Mouse (Mus musculus) MEL (cell line): Measurements from ENCODE around the gene Cfd. TPM values are rescaled to one million over a fixed set of nuclear protein-coding genes. Genes with fewer than 3 reads are reported as not detected.

Source experiments
- DNase-seq: peaks from one replicate; pipeline ENCODE4 v3.0.0; 2011; ENCODE audit warnings: low read depth, low spot score
- H3K27ac ChIP-seq: 2 replicates; pipeline ENCODE4 v1.5.1; 2012; ENCODE audit warnings: low read depth, mild to moderate bottlenecking, control low read depth, low read length, moderate library complexity; ENCODE audit not compliant: control insufficient read depth
- H3K27me3 ChIP-seq, 2 experiments: fragments of 150-350 bp in 1 of 2; sonication (generic) in 1 of 2; 2 replicates each; pipeline ENCODE4 v1.6.1; 2012; ENCODE audit warnings: low read length in 2 of 2, mild to moderate bottlenecking in 2 of 2, improper control_type of control experiment in 1 of 2, moderate library complexity in 1 of 2; ENCODE audit not compliant: insufficient read depth in 2 of 2, control insufficient read depth in 1 of 2
- H3K36me3 ChIP-seq, 2 experiments: 2 replicates each; pipeline ENCODE4 v1.6.1; 2012 to 2014; ENCODE audit warnings: low read length in 2 of 2, improper control_type of control experiment in 1 of 2, inconsistent platforms in 1 of 2, mild to moderate bottlenecking in 1 of 2; ENCODE audit not compliant: insufficient read depth in 2 of 2, control insufficient read depth in 1 of 2
- H3K4me1 ChIP-seq, 2 experiments: fragments of 150-350 bp in 1 of 2; sonication (generic) in 1 of 2; 2 replicates each; pipeline ENCODE4 v1.6.1; 2012; ENCODE audit warnings: low read length in 2 of 2, improper control_type of control experiment in 1 of 2, mild to moderate bottlenecking in 1 of 2; ENCODE audit not compliant: insufficient read depth in 2 of 2, control insufficient read depth in 1 of 2
- H3K4me3 ChIP-seq, 2 experiments: fragments of 150-350 bp in 1 of 2; sonication (generic) in 1 of 2; 2 replicates each; pipeline ENCODE4 v1.5.1; 2012; ENCODE audit warnings: low read depth in 2 of 2, low read length in 2 of 2, mild to moderate bottlenecking in 2 of 2, moderate library complexity in 2 of 2, control low read depth in 1 of 2, improper control_type of control experiment in 1 of 2; ENCODE audit not compliant: control insufficient read depth in 1 of 2, insufficient read depth in 1 of 2
- H3K79me2 ChIP-seq: 2 replicates; pipeline ENCODE4 v1.6.1; 2012; ENCODE audit warnings: mild to moderate bottlenecking, low read length, moderate library complexity; ENCODE audit not compliant: control insufficient read depth, poor library complexity, insufficient read depth
- H3K9ac ChIP-seq: 2 replicates; pipeline ENCODE4 v1.6.1; 2012; ENCODE audit warnings: low read depth, mild to moderate bottlenecking, control low read depth, low read length, moderate library complexity; ENCODE audit not compliant: control insufficient read depth, poor library complexity, severe bottlenecking
- H3K9me3 ChIP-seq: fragments of 150-350 bp; sonication (generic); replicated peaks from 2 replicates; pipeline ENCODE4 v1.6.1; 2012; ENCODE audit warnings: mild to moderate bottlenecking, low read length, improper control_type of control experiment, moderate library complexity; ENCODE audit not compliant: insufficient read depth
- CHD2 ChIP-seq: IDR thresholded peaks from 2 replicates; pipeline ENCODE4 v1.6.1; 2011; ENCODE audit warnings: low read length, improper control_type of control experiment
- E2F4 ChIP-seq: IDR thresholded peaks from 2 replicates; pipeline ENCODE4 v1.6.1; 2011; ENCODE audit warnings: low read depth, low read length, improper control_type of control experiment, borderline replicate concordance
- ELF1 ChIP-seq: IDR thresholded peaks from 2 replicates; pipeline ENCODE4 v1.6.1; 2014; ENCODE audit warnings: low read depth, mild to moderate bottlenecking, inconsistent platforms, low read length, improper control_type of control experiment, moderate library complexity
- EP300 ChIP-seq, 2 experiments: IDR thresholded peaks; 2 replicates each; pipeline ENCODE4 v1.6.1; 2011; ENCODE audit warnings: improper control_type of control experiment in 2 of 2, low read length in 2 of 2, low read depth in 1 of 2, mild to moderate bottlenecking in 1 of 2
- ETS1 ChIP-seq: IDR thresholded peaks from 2 replicates; pipeline ENCODE4 v1.6.1; 2012; ENCODE audit warnings: low read depth, mild to moderate bottlenecking, inconsistent platforms, low read length, improper control_type of control experiment, moderate library complexity
- GABPA ChIP-seq: IDR thresholded peaks from 2 replicates; pipeline ENCODE4 v1.6.1; 2012; ENCODE audit warnings: low read depth, mild to moderate bottlenecking, inconsistent platforms, low read length, improper control_type of control experiment, moderate library complexity
- GATA1 ChIP-seq: IDR thresholded peaks from 2 replicates; pipeline ENCODE4 v1.6.1; 2011; ENCODE audit warnings: low read depth, low read length, improper control_type of control experiment
- HCFC1 ChIP-seq: IDR thresholded peaks from 2 replicates; pipeline ENCODE4 v1.6.1; 2012; ENCODE audit warnings: low read depth, mild to moderate bottlenecking, inconsistent platforms, low read length, improper control_type of control experiment, moderate library complexity
- JUND ChIP-seq: IDR thresholded peaks from 2 replicates; pipeline ENCODE4 v1.6.1; 2011; ENCODE audit warnings: low read depth, mild to moderate bottlenecking, improper control_type of control experiment, low read length
- KAT2A ChIP-seq: conservative IDR thresholded peaks from 2 replicates; pipeline ENCODE4 v1.6.1; 2012; ENCODE audit warnings: low read depth, low read length, improper control_type of control experiment, inconsistent platforms
- MAX ChIP-seq: IDR thresholded peaks from 2 replicates; pipeline ENCODE4 v1.6.1; 2011; ENCODE audit warnings: low read length, improper control_type of control experiment
- MAZ ChIP-seq: IDR thresholded peaks from 2 replicates; pipeline ENCODE4 v1.6.1; 2012; ENCODE audit warnings: low read depth, mild to moderate bottlenecking, inconsistent platforms, low read length, improper control_type of control experiment
- MXI1 ChIP-seq: IDR thresholded peaks from 2 replicates; pipeline ENCODE4 v1.6.1; 2011; ENCODE audit warnings: mild to moderate bottlenecking, low read depth, low read length, improper control_type of control experiment
- NELFE ChIP-seq: IDR thresholded peaks from 2 replicates; pipeline ENCODE4 v1.6.1; 2011; ENCODE audit warnings: low read depth, low read length, improper control_type of control experiment
- NRF1 ChIP-seq: IDR thresholded peaks from 2 replicates; pipeline ENCODE4 v1.6.1; 2014; ENCODE audit warnings: low read depth, mild to moderate bottlenecking, inconsistent platforms, low read length, improper control_type of control experiment, moderate library complexity; ENCODE audit not compliant: poor library complexity, insufficient read depth, severe bottlenecking
- POLR2A ChIP-seq, 2 experiments: IDR thresholded peaks; 2 replicates each; pipeline ENCODE4 v1.6.1; 2011 to 2012; ENCODE audit warnings: low read length in 2 of 2, mild to moderate bottlenecking in 2 of 2, control low read depth in 1 of 2, improper control_type of control experiment in 1 of 2, low read depth in 1 of 2, moderate library complexity in 1 of 2; ENCODE audit not compliant: control insufficient read depth in 1 of 2, insufficient read depth in 1 of 2, poor library complexity in 1 of 2
- POLR2AphosphoS2 ChIP-seq: IDR thresholded peaks from 2 replicates; pipeline ENCODE4 v1.6.1; 2011; ENCODE audit warnings: low read length, improper control_type of control experiment
- POLR2AphosphoS5 ChIP-seq: IDR thresholded peaks from 2 replicates; pipeline ENCODE4 v1.6.1; 2012; ENCODE audit warnings: low read depth, borderline replicate concordance, mild to moderate bottlenecking, inconsistent platforms, low read length, moderate library complexity, mixed read lengths
- RAD21 ChIP-seq: IDR thresholded peaks from 2 replicates; pipeline ENCODE4 v1.6.1; 2011; ENCODE audit warnings: mild to moderate bottlenecking, low read depth, low read length, improper control_type of control experiment
- SIN3A ChIP-seq: IDR thresholded peaks from 2 replicates; pipeline ENCODE4 v1.6.1; 2012; ENCODE audit warnings: low read length, improper control_type of control experiment, inconsistent platforms
- TAL1 ChIP-seq: IDR thresholded peaks from 2 replicates; pipeline ENCODE4 v1.6.1; 2012; ENCODE audit warnings: mild to moderate bottlenecking, inconsistent platforms, low read length, moderate library complexity, mixed read lengths
- TCF12 ChIP-seq: IDR thresholded peaks from 2 replicates; pipeline ENCODE4 v1.6.1; 2014; ENCODE audit warnings: low read depth, mild to moderate bottlenecking, inconsistent platforms, low read length, improper control_type of control experiment, moderate library complexity
- UBTF ChIP-seq: IDR thresholded peaks from 2 replicates; pipeline ENCODE4 v1.6.1; 2012; ENCODE audit warnings: low read depth, mild to moderate bottlenecking, inconsistent platforms, low read length, improper control_type of control experiment, moderate library complexity, borderline replicate concordance; ENCODE audit not compliant: insufficient read depth
- USF1 ChIP-seq: IDR thresholded peaks from 2 replicates; pipeline ENCODE4 v1.6.1; 2014; ENCODE audit warnings: low read depth, mild to moderate bottlenecking, inconsistent platforms, low read length, improper control_type of control experiment, moderate library complexity
- ZC3H11A ChIP-seq: IDR thresholded peaks from 2 replicates; pipeline ENCODE4 v1.6.1; 2012; ENCODE audit warnings: low read depth, mild to moderate bottlenecking, inconsistent platforms, low read length, improper control_type of control experiment
- ZKSCAN1 ChIP-seq: IDR thresholded peaks from 2 replicates; pipeline ENCODE4 v1.6.1; 2012; ENCODE audit warnings: low read depth, mild to moderate bottlenecking, inconsistent platforms, low read length, improper control_type of control experiment, moderate library complexity
- ZNF384 ChIP-seq: IDR thresholded peaks from 2 replicates; pipeline ENCODE4 v1.6.1; 2012; ENCODE audit warnings: low read depth, mild to moderate bottlenecking, inconsistent platforms, low read length, improper control_type of control experiment
- polyA plus RNA-seq, 2 experiments: library from polyadenylated mRNA; stranded (reverse) in 1 of 2; unstranded in 1 of 2; fragments of >175 nt in 1 of 2; fragments of >200 nt in 1 of 2; gene quantifications; 2 replicates each; pipeline versions ENCODE4 v1.2.1 to v1.2.4; 2012; ENCODE audit warnings: low replicate concordance in 2 of 2, low read depth in 1 of 2; ENCODE audit not compliant: insufficient read length in 2 of 2, insufficient read depth in 1 of 2, missing spikeins in 1 of 2
- total RNA-seq: library from RNA; depleted of rRNA; stranded (reverse); fragments of 300-350 nt; gene quantifications from 2 replicates; pipeline ENCODE4 v1.2.3, GENCODE M21; 2012

Gene Cfd
- total and polyA plus RNA-seq, 3 experiments, result 0.21 TPM; not detected in 2

DNA sequence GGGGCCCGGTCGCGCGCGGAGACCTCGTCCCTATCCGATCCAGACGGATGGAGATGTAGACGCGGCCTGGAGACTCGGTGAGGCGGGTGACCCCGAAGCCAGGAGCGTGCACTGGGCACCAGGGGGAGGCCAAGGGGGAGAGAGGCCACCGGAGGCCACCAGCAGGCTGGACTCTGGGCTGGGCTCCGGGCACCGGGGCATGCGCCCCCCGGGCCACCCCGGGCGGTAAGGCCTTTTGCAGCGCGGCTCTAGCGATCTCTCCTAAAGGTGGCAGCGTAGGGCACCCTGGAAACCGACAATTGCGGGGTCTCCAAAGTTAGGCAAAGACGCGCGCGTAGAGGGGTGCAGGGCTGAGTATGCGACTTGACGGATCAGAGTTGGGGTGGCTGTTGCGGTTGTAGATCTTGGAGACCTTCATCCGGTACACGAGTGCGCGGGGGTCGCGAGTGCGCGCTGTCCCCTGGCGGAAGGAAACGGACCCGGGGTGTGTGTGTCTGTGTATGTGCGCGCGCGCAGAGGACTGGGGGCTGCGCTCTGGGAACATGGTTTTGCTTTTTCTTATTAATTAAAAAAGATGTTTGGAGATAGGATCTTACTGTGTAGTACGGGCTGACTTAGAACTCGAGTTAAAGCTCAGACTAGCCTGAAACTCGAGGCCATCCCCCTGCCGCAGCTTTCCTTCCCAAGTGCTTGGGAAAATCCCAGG lies 36.8 kb downstream of the Cfd start:
- peaks cover 9% of the 10 kb centered on the region for H3K79me2 ChIP-seq
- H3K27me3 ChIP-seq, result no peaks in the 10 kb centered on the region
- peak; percentile 55 for TF ChIP-seq NRF1
- peak; percentile 33 for TF ChIP-seq NELFE
- TF ChIP-seq RAD21, result no peak
- TF ChIP-seq MAX, result no peak
- no peak for TF ChIP-seq ELF1
- no peak for TF ChIP-seq ZKSCAN1
- 0 out of 2 replicates have a peak, but pooled peaks have one; percentile 14 for TF ChIP-seq ETS1
- TF ChIP-seq GABPA, result no peak
- no peak for TF ChIP-seq USF1
- TF ChIP-seq SIN3A, result 0 out of 2 replicates have a peak, but pooled peaks have one; percentile 49
- TF ChIP-seq HCFC1, result 0 out of 2 replicates have a peak, but pooled peaks have one; percentile 17
- TF ChIP-seq POLR2A (IDR thresholded peaks at IDR 0.05; ENCODE audit: control insufficient read depth in 1 of 2, insufficient read depth in 1 of 2, low read depth in 1 of 2, low read length in 2 of 2, poor library complexity in 1 of 2), result peak in 1 of 2 experiments; percentile 18; a peak in 1 of 4 replicates
- TF ChIP-seq E2F4, result no peak
- TF ChIP-seq, all 39 proteins: peak for 6
- Histone ChIP-seq H3K9me3 (no peaks in the 10 kb centered on the region), H3K27ac (peak overlapping the region; percentile 68), H3K36me3 (no peaks in the 10 kb centered on the region; a peak in 1 of 4 replicates), H3K4me3 (peak overlapping the region; percentile 79 to 90), H3K4me1 (peaks cover 0 to 6% of the 10 kb centered on the region in 2 experiments; a peak in 1 of 4 replicates), H3K9ac (peak overlapping the region; percentile 93)
- peak; percentile 80 for DNase-seq

DNA sequence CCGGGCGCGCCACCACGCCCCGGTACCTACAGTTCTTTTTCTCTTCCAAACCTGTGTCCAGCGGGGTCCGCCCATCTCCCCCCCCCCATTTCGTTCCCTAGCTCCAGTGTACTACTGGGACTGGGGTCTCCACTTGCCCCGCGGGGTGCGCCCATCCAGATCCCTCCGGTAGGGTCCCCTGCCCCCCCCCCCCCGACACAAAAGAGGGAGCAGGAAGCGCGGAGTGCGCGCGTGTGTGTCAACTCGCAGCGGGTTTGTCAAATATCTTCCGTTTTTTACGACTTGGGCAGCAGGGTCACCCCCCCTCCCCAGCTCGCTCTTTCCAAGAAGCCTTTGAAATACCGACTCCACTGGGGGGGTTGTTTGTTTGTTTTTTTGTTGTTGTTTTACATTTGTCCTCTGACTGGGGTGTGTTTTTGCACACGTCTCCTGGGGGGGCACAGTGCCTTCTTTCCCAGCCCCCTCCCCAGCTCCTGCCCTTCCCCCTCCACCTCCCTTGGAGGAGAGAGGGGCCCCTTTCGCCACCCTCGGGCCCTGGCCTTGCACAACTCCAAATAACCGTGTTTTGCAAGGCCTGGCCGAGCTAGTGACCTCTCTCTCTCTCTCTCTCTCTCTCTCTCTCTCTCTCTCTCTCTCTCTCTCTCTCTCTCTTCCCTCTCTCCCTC lies 37.5 kb downstream of the Cfd start:
- no peaks in the 10 kb centered on the region for H3K9me3 ChIP-seq
- H3K79me2 ChIP-seq, result peaks cover 9% of the 10 kb centered on the region
- peak overlapping the region; percentile 68 for H3K27ac ChIP-seq
- no peaks in the 10 kb centered on the region; a peak in 1 of 4 replicates for H3K36me3 ChIP-seq
- no peaks in the 10 kb centered on the region for H3K27me3 ChIP-seq
- DNase-seq, result peak; percentile 78
- H3K9ac ChIP-seq, result peak overlapping the region; percentile 93
- peaks cover 0 to 6% of the 10 kb centered on the region in 2 experiments; a peak in 1 of 4 replicates for H3K4me1 ChIP-seq
- peak overlapping the region; percentile 79 to 90 for H3K4me3 ChIP-seq
- TF ChIP-seq E2F4, result no peak
- 0 out of 2 replicates have a peak, but pooled peaks have one; percentile 6 for TF ChIP-seq SIN3A
- no peak for TF ChIP-seq GATA1
- TF ChIP-seq MXI1, result no peak; the same call in 1 of the 2 replicates
- TF ChIP-seq ZNF384, result no peak
- no peak for TF ChIP-seq POLR2AphosphoS5
- TF ChIP-seq USF1, result no peak
- peak; percentile 83; the same call in 1 of the 2 replicates for TF ChIP-seq JUND
- no peak for TF ChIP-seq HCFC1
- no peak for TF ChIP-seq POLR2AphosphoS2
- TF ChIP-seq NRF1, result no peak
- no peak for TF ChIP-seq TCF12
- no peak for TF ChIP-seq TAL1
- TF ChIP-seq UBTF, result no peak
- TF ChIP-seq KAT2A, result no peak
- no peak for TF ChIP-seq ZC3H11A
- TF ChIP-seq MAX, result no peak
- TF ChIP-seq GABPA, result no peak
- no peak for TF ChIP-seq ZKSCAN1
- TF ChIP-seq ETS1, result no peak
- no peak for TF ChIP-seq CHD2
- 0 out of 2 replicates have a peak, but pooled peaks have one; percentile 55 for TF ChIP-seq MAZ
- no peak for TF ChIP-seq POLR2A (IDR thresholded peaks at IDR 0.05; ENCODE audit: control insufficient read depth in 1 of 2, insufficient read depth in 1 of 2, low read depth in 1 of 2, low read length in 2 of 2, poor library complexity in 1 of 2)
- 0 out of 4 replicates have a peak, but pooled peaks of 1 of the 2 experiments have one; percentile 14 for TF ChIP-seq EP300 (IDR thresholded peaks at IDR 0.05; ENCODE audit: low read depth in 1 of 2, low read length in 2 of 2)
